Mouse (Mus musculus): ENCODE data around the gene Nsa2. TPM values are rescaled to one million over a fixed set of nuclear protein-coding genes. Genes with fewer than 3 reads are reported as not detected.
"Not testable (repeated sequence)": the region's sequence is repeated elsewhere in the genome, so short reads cannot be mapped to it uniquely, and the experiment has no call there.

The Nsa2 gene
- total and polyA plus RNA-seq, 3 experiments: 24.6 to 321 (median 229) TPM

DNA sequence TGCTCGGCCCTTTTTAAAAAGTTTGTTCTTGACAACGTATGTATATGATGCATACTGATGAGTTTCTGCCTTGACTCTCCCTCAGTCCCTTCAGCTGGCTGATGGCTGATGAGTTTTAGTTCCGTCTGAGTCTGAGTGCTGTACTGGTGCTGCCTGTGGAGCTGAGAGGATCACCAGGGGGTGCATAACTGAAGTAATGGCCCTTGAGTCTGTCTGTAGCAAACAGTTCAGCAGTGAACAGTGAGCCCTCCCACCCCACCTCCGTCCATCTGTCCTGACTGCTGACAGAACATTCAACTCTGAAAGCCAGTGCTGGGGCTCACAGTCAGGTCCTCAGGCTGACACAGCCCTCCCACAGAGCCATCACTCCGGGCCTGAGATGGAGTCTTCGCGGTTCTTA is 41.2 kb upstream of the Nsa2 start:
- Histone ChIP-seq H3K4me3 (ENCODE audit: low read depth, low read length) (no peak overlapping the region), H3K9me3 (replicated peaks) (no peaks in the 10 kb centered on the region), H3K36me3 (replicated peaks) (peaks cover 93% of the 10 kb centered on the region), H3K27me3 (ENCODE audit: insufficient read depth, low read length) (no peaks in the 10 kb centered on the region), H3K4me1 (ENCODE audit: insufficient read depth, low read depth, low read length) (no peaks in the 10 kb centered on the region)
- ATAC-seq (ENCODE audit: extremely low read depth, insufficient number of reproducible peaks, low FRiP score, poor library complexity, severe bottlenecking): no peak
- no peak for TF ChIP-seq GATA1 (IDR thresholded peaks at IDR 0.05; ENCODE audit: borderline replicate concordance, low read length)
- no peak for TF ChIP-seq TAL1 (conservative IDR thresholded peaks at IDR 0.05; ENCODE audit: low read depth, low read length)
- no peak for TF ChIP-seq POLR2AphosphoS5 (IDR thresholded peaks at IDR 0.05; ENCODE audit: insufficient replicate concordance, low read depth, low read length)
- no peak for TF ChIP-seq GATA2 (IDR thresholded peaks at IDR 0.05; ENCODE audit: borderline replicate concordance, low read depth, low read length)
- TF ChIP-seq CTCF (IDR thresholded peaks at IDR 0.05; ENCODE audit: low read depth, low read length): no peak
- DNase-seq (ENCODE audit: low spot score): no peak

DNA sequence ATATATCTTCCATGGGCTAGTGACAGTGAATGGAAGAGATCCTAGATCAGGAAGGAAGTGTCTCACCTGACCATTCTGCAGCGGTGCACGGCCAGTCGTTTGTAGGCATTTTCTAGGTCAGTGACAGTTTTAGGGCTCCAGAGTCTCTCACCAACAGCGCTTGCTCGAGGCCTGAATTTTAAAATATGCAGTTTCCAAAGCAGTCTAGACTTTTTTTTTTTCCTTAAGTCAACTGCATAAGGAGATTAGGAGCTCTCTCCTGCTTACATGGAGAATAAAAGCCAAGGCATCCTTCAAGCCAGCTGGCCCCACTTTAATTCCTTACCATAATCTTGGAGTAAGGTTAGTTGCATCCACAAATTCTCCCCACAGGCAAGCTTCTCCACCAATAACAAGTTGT is 39.0 kb upstream of the Nsa2 start:
- ATAC-seq (ENCODE audit: extremely low read depth, insufficient number of reproducible peaks, low FRiP score, poor library complexity, severe bottlenecking) (no peak), DNase-seq (ENCODE audit: low spot score) (no peak)
- TF ChIP-seq TAL1 (conservative IDR thresholded peaks at IDR 0.05; ENCODE audit: low read depth, low read length) (no peak), CTCF (IDR thresholded peaks at IDR 0.05; ENCODE audit: low read depth, low read length) (no peak), GATA2 (IDR thresholded peaks at IDR 0.05; ENCODE audit: borderline replicate concordance, low read depth, low read length) (no peak), POLR2AphosphoS5 (IDR thresholded peaks at IDR 0.05; ENCODE audit: insufficient replicate concordance, low read depth, low read length) (no peak), GATA1 (IDR thresholded peaks at IDR 0.05; ENCODE audit: borderline replicate concordance, low read length) (no peak)
- H3K27me3 ChIP-seq (ENCODE audit: insufficient read depth, low read length): no peaks in the 10 kb centered on the region
- no peaks in the 10 kb centered on the region for H3K4me1 ChIP-seq (ENCODE audit: insufficient read depth, low read depth, low read length)
- H3K36me3 ChIP-seq (replicated peaks): peaks cover 93% of the 10 kb centered on the region
- no peaks in the 10 kb centered on the region for H3K9me3 ChIP-seq (replicated peaks)
- H3K4me3 ChIP-seq (ENCODE audit: low read depth, low read length): no peak overlapping the region

DNA sequence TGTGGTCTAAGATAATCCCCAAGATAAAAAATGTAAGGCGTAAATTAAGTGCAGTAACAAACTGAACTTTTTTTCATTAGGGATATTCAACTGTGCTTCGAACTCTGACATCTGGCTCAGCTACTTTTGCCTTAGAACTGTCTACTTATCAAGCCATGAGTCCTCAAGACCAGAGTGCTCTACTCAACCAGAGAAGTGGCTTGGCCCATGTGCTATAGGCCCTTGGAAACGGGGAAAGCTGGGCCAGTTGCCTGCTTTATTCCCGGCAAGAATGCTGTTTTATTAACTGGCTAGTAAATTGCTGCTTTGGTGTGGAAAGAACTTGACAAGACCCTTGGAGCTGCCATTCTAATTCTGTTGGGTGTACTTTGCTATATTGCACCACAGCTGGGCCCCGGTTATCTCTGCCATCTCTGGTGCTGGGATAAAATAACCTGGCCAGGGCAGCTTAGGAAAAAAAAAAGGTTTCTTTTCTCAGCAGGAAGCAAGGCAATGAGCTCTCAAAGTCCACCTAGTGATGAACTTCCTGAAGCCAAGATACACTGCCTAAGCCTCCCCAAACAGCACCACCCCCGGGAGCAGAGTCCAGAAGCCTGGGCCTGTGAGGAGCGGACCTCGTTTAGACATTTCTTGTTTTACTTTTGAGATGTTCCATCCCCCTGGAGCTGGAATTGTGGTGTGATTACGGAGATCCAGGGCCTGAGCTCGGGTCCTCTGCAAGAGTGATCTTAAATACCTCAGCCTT is 38.0 kb upstream of the Nsa2 start:
- H3K4me1 ChIP-seq (ENCODE audit: insufficient read depth, low read depth, low read length): no peaks in the 10 kb centered on the region
- no peaks in the 10 kb centered on the region for H3K27me3 ChIP-seq (ENCODE audit: insufficient read depth, low read length)
- H3K4me3 ChIP-seq (ENCODE audit: low read depth, low read length): no peak overlapping the region
- DNase-seq (ENCODE audit: low spot score) (no peak), ATAC-seq (ENCODE audit: extremely low read depth, insufficient number of reproducible peaks, low FRiP score, poor library complexity, severe bottlenecking) (no peak)
- peaks cover 92% of the 10 kb centered on the region for H3K36me3 ChIP-seq (replicated peaks)
- H3K9me3 ChIP-seq (replicated peaks): no peaks in the 10 kb centered on the region
- TF ChIP-seq POLR2AphosphoS5 (IDR thresholded peaks at IDR 0.05; ENCODE audit: insufficient replicate concordance, low read depth, low read length) (no peak), TAL1 (conservative IDR thresholded peaks at IDR 0.05; ENCODE audit: low read depth, low read length) (no peak), CTCF (IDR thresholded peaks at IDR 0.05; ENCODE audit: low read depth, low read length) (no peak), GATA2 (IDR thresholded peaks at IDR 0.05; ENCODE audit: borderline replicate concordance, low read depth, low read length) (no peak), GATA1 (IDR thresholded peaks at IDR 0.05; ENCODE audit: borderline replicate concordance, low read length) (no peak)

DNA sequence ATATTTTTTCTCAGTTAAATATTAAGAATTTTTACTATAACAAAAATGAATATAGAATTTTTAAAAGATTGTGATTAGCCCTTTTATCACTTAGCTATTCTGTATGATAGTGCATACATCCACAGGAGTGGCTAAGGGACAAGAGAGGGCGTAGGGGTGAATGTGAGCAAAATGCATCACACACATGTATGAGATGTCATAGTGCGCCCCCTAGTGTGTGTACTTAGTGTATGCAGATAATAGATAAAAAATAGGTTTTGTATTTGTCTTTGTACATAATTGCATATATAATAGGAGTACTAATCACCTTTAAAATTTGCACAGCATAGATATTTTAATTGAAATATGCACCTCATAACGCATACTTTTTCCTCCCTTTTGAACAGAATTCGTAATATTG is 8.1 kb upstream of the Nsa2 start:
- no peaks in the 10 kb centered on the region for H3K27me3 ChIP-seq (ENCODE audit: insufficient read depth, low read length)
- H3K36me3 ChIP-seq (replicated peaks): peaks cover 77% of the 10 kb centered on the region
- TF ChIP-seq CTCF (IDR thresholded peaks at IDR 0.05; ENCODE audit: low read depth, low read length) (peak; percentile 50), GATA1 (IDR thresholded peaks at IDR 0.05; ENCODE audit: borderline replicate concordance, low read length) (no peak)
- no peaks in the 10 kb centered on the region; the same call in 1 of the 2 replicates for H3K4me1 ChIP-seq (ENCODE audit: insufficient read depth, low read depth, low read length)
- ATAC-seq (ENCODE audit: extremely low read depth, insufficient number of reproducible peaks, low FRiP score, poor library complexity, severe bottlenecking): 0 out of 2 replicates have a peak, but pooled peaks have one; percentile 28
- H3K4me3 ChIP-seq (ENCODE audit: low read depth, low read length): no peak overlapping the region
- H3K9me3 ChIP-seq (replicated peaks): no peaks in the 10 kb centered on the region
- DNase-seq (ENCODE audit: low spot score): no peak

DNA sequence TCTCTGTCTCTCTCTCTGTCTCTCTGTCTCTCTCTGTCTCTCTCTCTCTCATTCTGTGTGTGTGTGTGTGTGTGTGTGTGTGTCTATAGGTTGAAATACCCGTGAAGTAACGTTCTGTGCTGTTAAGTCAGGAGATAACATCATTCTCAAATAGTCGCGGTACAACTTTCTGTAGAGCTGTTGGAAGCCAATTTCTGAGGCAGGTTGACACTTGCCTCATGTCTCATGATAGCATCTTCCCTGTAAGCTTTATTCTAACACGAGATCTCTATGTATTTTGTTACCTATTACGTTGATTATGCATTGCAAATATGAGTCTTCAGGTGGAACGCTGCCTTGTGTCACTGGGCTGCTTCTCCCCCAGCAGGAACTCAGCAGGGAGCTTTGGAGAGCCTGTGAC is 4.6 kb upstream of the Nsa2 start:
- TF ChIP-seq GATA2 (IDR thresholded peaks at IDR 0.05; ENCODE audit: borderline replicate concordance, low read depth, low read length): no peak
- no peak for TF ChIP-seq CTCF (IDR thresholded peaks at IDR 0.05; ENCODE audit: low read depth, low read length)
- no peak for TF ChIP-seq POLR2AphosphoS5 (IDR thresholded peaks at IDR 0.05; ENCODE audit: insufficient replicate concordance, low read depth, low read length)
- TF ChIP-seq GATA1 (IDR thresholded peaks at IDR 0.05; ENCODE audit: borderline replicate concordance, low read length): no peak
- no peak for TF ChIP-seq TAL1 (conservative IDR thresholded peaks at IDR 0.05; ENCODE audit: low read depth, low read length)
- Histone ChIP-seq H3K4me3 (ENCODE audit: low read depth, low read length) (no peak overlapping the region), H3K4me1 (ENCODE audit: insufficient read depth, low read depth, low read length) (peaks cover 8% of the 10 kb centered on the region), H3K27me3 (ENCODE audit: insufficient read depth, low read length) (no peaks in the 10 kb centered on the region), H3K9me3 (replicated peaks) (no peaks in the 10 kb centered on the region), H3K36me3 (replicated peaks) (peaks cover 61% of the 10 kb centered on the region)
- DNase-seq (ENCODE audit: low spot score): no peak
- no peak for ATAC-seq (ENCODE audit: extremely low read depth, insufficient number of reproducible peaks, low FRiP score, poor library complexity, severe bottlenecking)

DNA sequence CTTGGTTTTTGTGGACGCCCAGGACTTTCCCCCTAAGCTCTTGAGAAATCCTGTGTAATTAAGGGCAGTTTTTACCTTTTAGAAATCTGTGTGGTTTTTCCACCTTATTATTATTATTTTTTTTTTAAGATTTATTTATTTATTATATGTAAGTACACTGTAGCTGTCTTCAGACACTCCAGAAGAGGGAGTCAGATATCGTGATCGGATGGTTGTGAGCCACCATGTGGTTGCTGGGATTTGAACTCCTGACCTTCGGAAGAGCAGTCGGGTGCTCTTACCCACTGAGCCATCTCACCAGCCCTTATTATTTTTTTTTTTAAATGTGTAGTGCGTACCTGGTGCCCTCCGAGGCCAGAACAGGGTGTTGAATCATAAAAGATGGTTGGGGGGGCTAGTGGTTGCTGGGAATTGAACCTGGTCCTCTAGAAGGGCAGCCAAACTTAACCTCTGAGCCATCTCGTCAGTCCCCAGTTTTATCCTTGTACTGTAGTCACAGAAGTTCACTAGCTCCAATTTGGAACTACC is 731 bp upstream of the Nsa2 start:
- not testable (repeated sequence) for H3K27me3 ChIP-seq (ENCODE audit: insufficient read depth, low read length); H3K9me3 ChIP-seq (replicated peaks); H3K4me1 ChIP-seq (ENCODE audit: insufficient read depth, low read depth, low read length); ATAC-seq (ENCODE audit: extremely low read depth, insufficient number of reproducible peaks, low FRiP score, poor library complexity, severe bottlenecking); DNase-seq (ENCODE audit: low spot score)
- H3K36me3 ChIP-seq (replicated peaks): peaks cover 54% of the 10 kb centered on the region
- peak overlapping the region; percentile 94 for H3K4me3 ChIP-seq (ENCODE audit: low read depth, low read length)

DNA sequence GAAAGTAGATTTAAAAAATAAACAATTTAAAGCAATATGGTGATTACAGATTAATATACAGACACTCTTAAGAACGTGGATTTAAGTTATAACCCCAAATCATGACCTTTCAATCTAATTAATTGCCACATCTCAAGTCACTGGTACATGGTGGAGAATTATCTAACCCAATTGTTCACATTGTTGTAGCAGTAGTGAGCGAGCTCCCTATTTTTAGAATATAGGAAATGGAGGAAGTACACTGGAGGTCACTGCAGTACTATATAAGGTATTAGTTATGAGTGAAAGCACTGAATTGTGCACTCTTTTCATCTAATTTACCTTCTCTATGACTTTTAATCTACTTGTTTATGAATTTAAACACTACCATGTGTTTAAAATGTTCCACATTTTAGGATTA is 7.3 kb downstream of the Nsa2 start:
- not testable (repeated sequence) for H3K4me3 ChIP-seq (ENCODE audit: low read depth, low read length); DNase-seq (ENCODE audit: low spot score); ATAC-seq (ENCODE audit: extremely low read depth, insufficient number of reproducible peaks, low FRiP score, poor library complexity, severe bottlenecking); H3K4me1 ChIP-seq (ENCODE audit: insufficient read depth, low read depth, low read length); H3K27me3 ChIP-seq (ENCODE audit: insufficient read depth, low read length); H3K9me3 ChIP-seq (replicated peaks)
- peaks cover 43% of the 10 kb centered on the region for H3K36me3 ChIP-seq (replicated peaks)

DNA sequence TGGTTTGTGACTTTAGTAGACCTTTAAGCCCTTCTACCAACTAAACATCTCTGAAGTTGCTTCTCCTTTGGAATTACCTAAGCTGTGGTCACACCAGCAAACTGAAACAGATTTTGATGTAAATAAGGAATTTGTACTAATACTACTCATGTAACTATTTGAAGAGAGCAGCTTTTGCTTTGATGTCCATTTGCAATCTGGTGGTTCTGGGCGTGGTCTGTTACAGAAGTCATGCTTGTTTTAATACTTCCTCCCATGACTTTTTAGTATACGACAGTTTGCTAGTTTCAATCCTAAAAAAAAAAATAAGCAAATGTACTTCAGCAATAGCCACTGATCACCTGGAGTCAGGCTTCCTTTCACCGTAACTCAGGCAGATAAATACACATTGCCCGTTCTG is 8.1 kb downstream of the Nsa2 start:
- peaks cover 35% of the 10 kb centered on the region for H3K36me3 ChIP-seq (replicated peaks)
- H3K4me1 ChIP-seq (ENCODE audit: insufficient read depth, low read depth, low read length); H3K4me3 ChIP-seq (ENCODE audit: low read depth, low read length); H3K27me3 ChIP-seq (ENCODE audit: insufficient read depth, low read length); H3K9me3 ChIP-seq (replicated peaks); DNase-seq (ENCODE audit: low spot score); ATAC-seq (ENCODE audit: extremely low read depth, insufficient number of reproducible peaks, low FRiP score, poor library complexity, severe bottlenecking): not testable (repeated sequence)

Data from G1E (cell line).